8 mouse cellular contexts compared by ENCODE assay signal in genomic region chr8:66860921-66861588, GRCm38 (mm10). TPM values are rescaled to one million over a fixed set of nuclear protein-coding genes. Genes with fewer than 3 reads are reported as not detected.
DNase-seq lines count a peak whose midpoint lies in the region; ATAC-seq lines count a peak whose summit lies in the region.

No protein-coding gene starts in this region.

- peak overlapping the region; percentile 76 for H3K9ac ChIP-seq in forebrain, embryonic 16.5 days (replicated peaks; ENCODE audit: low read depth, low read length)
- peak overlapping the region; percentile 82 for H3K9ac ChIP-seq in hindbrain, embryonic 13.5 days
- H3K9ac ChIP-seq in limb, embryonic 11.5 days (ENCODE audit: low read length), result peak overlapping the region; percentile 79

- under 1% methylated on average over 46 of the region's 46 CpGs for WGBS in forebrain, embryonic 16.5 days
- WGBS in hindbrain, embryonic 13.5 days, result under 1% methylated on average over 45 of the region's 46 CpGs
- under 1% methylated on average over 30 of the region's 46 CpGs for WGBS in limb, embryonic 11.5 days
- WGBS in midbrain, embryonic 10.5 days, result under 1% methylated on average over 46 of the region's 46 CpGs

- DNase-seq in layer of hippocampus, adult 11-12 months (ENCODE audit: low spot score), result peak; percentile 15
- no peak for DNase-seq in layer of hippocampus, adult 9-10 months (ENCODE audit: low spot score)
- DNase-seq in cerebellum, adult 11-12 months, result peak; percentile 30
- peak; percentile 72 for DNase-seq in limb, embryonic 11.5 days (ENCODE audit: low spot score)
- DNase-seq in midbrain, embryonic 10.5 days (ENCODE audit: low spot score), result peak; percentile 67
- peak; percentile 16 to 67 for DNase-seq in spleen, postnatal 4 days (ENCODE audit: low spot score in 2 of 2)

- peak overlapping the region; percentile 96 for H3K4me3 ChIP-seq in forebrain, embryonic 16.5 days (replicated peaks; ENCODE audit: low read length)
- H3K4me3 ChIP-seq in hindbrain, embryonic 13.5 days, result peak overlapping the region; percentile 84
- peak overlapping the region; percentile 66 for H3K4me3 ChIP-seq in limb, embryonic 11.5 days (ENCODE audit: low read depth, low read length)
- H3K4me3 ChIP-seq in midbrain, embryonic 10.5 days, result peak overlapping the region; percentile 84

- no peak overlapping the region for H3K27ac ChIP-seq in forebrain, embryonic 16.5 days (ENCODE audit: low read length)
- H3K27ac ChIP-seq in hindbrain, embryonic 13.5 days, result no peak overlapping the region
- H3K27ac ChIP-seq in limb, embryonic 11.5 days (replicated peaks; ENCODE audit: low read depth, low read length), result no peak overlapping the region
- peak overlapping the region; percentile 92 for H3K27ac ChIP-seq in midbrain, embryonic 10.5 days (replicated peaks)

- ATAC-seq in forebrain, embryonic 16.5 days, result peak; percentile 54
- ATAC-seq in hindbrain, embryonic 13.5 days (ENCODE audit: low FRiP score), result peak; percentile 57
- peak; percentile 78; the same call in 1 of the 2 replicates for ATAC-seq in limb, embryonic 11.5 days (ENCODE audit: insufficient number of reproducible peaks, low FRiP score, low TSS enrichment, low read depth)

- no peaks in the 10 kb centered on the region for H3K9me3 ChIP-seq in forebrain, embryonic 16.5 days (ENCODE audit: control insufficient read depth, low read length)
- no peaks in the 10 kb centered on the region for H3K9me3 ChIP-seq in hindbrain, embryonic 13.5 days
- H3K9me3 ChIP-seq in limb, embryonic 11.5 days (ENCODE audit: control insufficient read depth, low read length), result no peaks in the 10 kb centered on the region
- no peaks in the 10 kb centered on the region for H3K9me3 ChIP-seq in midbrain, embryonic 10.5 days (replicated peaks)

- H3K27me3 ChIP-seq in forebrain, embryonic 16.5 days (replicated peaks; ENCODE audit: control insufficient read depth, insufficient read depth, low read length), result no peaks in the 10 kb centered on the region
- H3K27me3 ChIP-seq in hindbrain, embryonic 13.5 days, result no peaks in the 10 kb centered on the region
- no peaks in the 10 kb centered on the region for H3K27me3 ChIP-seq in limb, embryonic 11.5 days (ENCODE audit: control insufficient read depth, insufficient read depth, low read length)
- no peaks in the 10 kb centered on the region for H3K27me3 ChIP-seq in midbrain, embryonic 10.5 days (ENCODE audit: low read depth, poor library complexity, severe bottlenecking)

- H3K4me2 ChIP-seq in forebrain, embryonic 16.5 days (ENCODE audit: low read length), result peak overlapping the region; percentile 84
- H3K4me2 ChIP-seq in hindbrain, embryonic 13.5 days, result peak overlapping the region; percentile 86
- H3K4me2 ChIP-seq in limb, embryonic 11.5 days (ENCODE audit: low read depth, severe bottlenecking), result peak overlapping the region; percentile 60

- no peaks in the 10 kb centered on the region for H3K36me3 ChIP-seq in forebrain, embryonic 16.5 days (ENCODE audit: control insufficient read depth, insufficient read depth)
- H3K36me3 ChIP-seq in hindbrain, embryonic 13.5 days, result no peaks in the 10 kb centered on the region
- H3K36me3 ChIP-seq in limb, embryonic 11.5 days (ENCODE audit: control insufficient read depth, insufficient read depth, low read length), result no peaks in the 10 kb centered on the region
- peaks cover 28% of the 10 kb centered on the region for H3K36me3 ChIP-seq in midbrain, embryonic 10.5 days

- H3K4me1 ChIP-seq in forebrain, embryonic 16.5 days (replicated peaks; ENCODE audit: control insufficient read depth, insufficient read depth, low read length), result peaks cover 17% of the 10 kb centered on the region
- peaks cover 18% of the 10 kb centered on the region for H3K4me1 ChIP-seq in hindbrain, embryonic 13.5 days (replicated peaks)
- no peaks in the 10 kb centered on the region for H3K4me1 ChIP-seq in limb, embryonic 11.5 days (ENCODE audit: control insufficient read depth, insufficient read depth, low read length)
- peaks cover 28% of the 10 kb centered on the region for H3K4me1 ChIP-seq in midbrain, embryonic 10.5 days

RNA-seq across cellular contexts. Expression of gene Naf1, which starts 1.0 kb away (rescaled TPM):
- polyA plus RNA-seq in forebrain, embryonic 16.5 days (2015; fragmentation: Nextera tagmentation; extraction: Ambion mirVana), result 2.0 and 2.2 TPM in 2 replicates
- polyA plus RNA-seq in hindbrain, embryonic 13.5 days (2015; fragmentation: Nextera tagmentation; extraction: Ambion mirVana), result 1.9 and 2.1 TPM in 2 replicates
- 4.9 and 5.7 TPM in 2 replicates for polyA plus RNA-seq in limb, embryonic 11.5 days (2014; fragmentation: Nextera tagmentation; extraction: Ambion mirVana)
- polyA plus RNA-seq in midbrain, embryonic 10.5 days (2016; fragmentation: Nextera tagmentation; extraction: Ambion mirVana), result 2.8 and 3.1 TPM in 2 replicates
